Mouse (Mus musculus) testis, adult 2 months (tissue): ENCODE data around the gene Prdx2. TPM values are rescaled to one million over a fixed set of nuclear protein-coding genes. Genes with fewer than 3 reads are reported as not detected.
A peak's percentile ranks its signal among the peaks of the same experiment; 100 is the strongest.

ENCODE experiments used
- H3K27ac ChIP-seq: fragments of 200-500 bp; 2 replicates; pipeline ENCODE4 v1.5.1; 2012; ENCODE audit warnings: low read depth, low read length; ENCODE audit not compliant: control insufficient read depth, insufficient read depth
- H3K27me3 ChIP-seq: fragments of 200-500 bp; 2 replicates; pipeline ENCODE4 v1.6.1; 2012; ENCODE audit warnings: mild to moderate bottlenecking, low read length, moderate library complexity; ENCODE audit not compliant: control insufficient read depth, insufficient read depth
- H3K36me3 ChIP-seq: fragments of 200-500 bp; 2 replicates; pipeline ENCODE4 v1.6.1; 2012; ENCODE audit warnings: mild to moderate bottlenecking, low read length; ENCODE audit not compliant: control insufficient read depth, insufficient read depth
- H3K4me1 ChIP-seq: fragments of 200-500 bp; 2 replicates; pipeline ENCODE4 v1.6.1; 2012; ENCODE audit warnings: low read length; ENCODE audit not compliant: control insufficient read depth, insufficient read depth
- H3K4me3 ChIP-seq: fragments of 200-500 bp; 2 replicates; pipeline ENCODE4 v1.5.1; 2012; ENCODE audit warnings: low read depth, mild to moderate bottlenecking, low read length, moderate library complexity, mixed read lengths; ENCODE audit not compliant: control insufficient read depth
- CTCF ChIP-seq: fragments of 200-500 bp; IDR thresholded peaks from 2 replicates; pipeline ENCODE4 v1.5.1; 2012; ENCODE audit warnings: low read depth, mild to moderate bottlenecking, inconsistent platforms, low read length, moderate library complexity; ENCODE audit not compliant: control insufficient read depth, insufficient read depth, insufficient replicate concordance
- POLR2A ChIP-seq: fragments of 200-500 bp; IDR thresholded peaks from 2 replicates; pipeline ENCODE4 v1.6.1; 2012; ENCODE audit warnings: low read depth, mild to moderate bottlenecking, inconsistent platforms, low read length, moderate library complexity; ENCODE audit not compliant: control insufficient read depth
- polyA plus RNA-seq: library from polyadenylated mRNA; depleted of rRNA; stranded (reverse); fragments of >200 nt; gene quantifications from 2 replicates; pipeline ENCODE4 v1.2.3, GENCODE M21; 2012

The Prdx2 gene
- polyA plus RNA-seq, 1 experiment, result 68.5 TPM

GRCm38 (mm10) chr8:84934860-84935259 is 34.5 kb upstream of the Prdx2 start:
- Histone ChIP-seq H3K27me3 (no peaks in the 10 kb centered on the region), H3K36me3 (no peaks in the 10 kb centered on the region), H3K27ac (no peak overlapping the region), H3K4me1 (peaks cover 18% of the 10 kb centered on the region), H3K4me3 (no peak overlapping the region)
- no peak for TF ChIP-seq CTCF
- no peak for TF ChIP-seq POLR2A

- Histone ChIP-seq H3K27ac (no peak overlapping the region), H3K27me3 (no peaks in the 10 kb centered on the region), H3K36me3 (no peaks in the 10 kb centered on the region), H3K4me3 (no peak overlapping the region), H3K4me1 (peaks cover 18% of the 10 kb centered on the region)
- no peak for TF ChIP-seq POLR2A
These were observed 33.9 kb upstream of the Prdx2 start for GRCm38 (mm10) chr8:84935489-84935888.

GRCm38 (mm10) chr8:84936041-84936961 is 33.1 kb upstream of the Prdx2 start:
- TF ChIP-seq CTCF (no peak), POLR2A (no peak)
- Histone ChIP-seq H3K27ac (no peak overlapping the region), H3K27me3 (no peaks in the 10 kb centered on the region), H3K4me1 (peaks cover 18% of the 10 kb centered on the region), H3K4me3 (no peak overlapping the region), H3K36me3 (no peaks in the 10 kb centered on the region)

GRCm38 (mm10) chr8:84936962-84937546 is 32.3 kb upstream of the Prdx2 start, which contains the start of gene Mast1:
TSS of gene Mast1 (minus strand) at chr8:84937359.
- Histone ChIP-seq H3K27me3 (no peaks in the 10 kb centered on the region), H3K4me3 (peak within 1 kb of the TSS; percentile 67), H3K36me3 (no peaks in the 10 kb centered on the region), H3K4me1 (peaks cover 18% of the 10 kb centered on the region), H3K27ac (no peak within 1 kb of the TSS)
- TF ChIP-seq CTCF, result peak; percentile 67
- TF ChIP-seq POLR2A, result no peak

GRCm38 (mm10) chr8:84937620-84938485 is 31.5 kb upstream of the Prdx2 start:
- H3K36me3 ChIP-seq, result no peaks in the 10 kb centered on the region
- H3K4me3 ChIP-seq, result no peak overlapping the region
- TF ChIP-seq POLR2A (no peak), CTCF (no peak)
- no peaks in the 10 kb centered on the region for H3K27me3 ChIP-seq
- H3K27ac ChIP-seq, result no peak overlapping the region
- peaks cover 18% of the 10 kb centered on the region for H3K4me1 ChIP-seq

GRCm38 (mm10) chr8:84943699-84944098 is 25.7 kb upstream of the Prdx2 start:
- H3K4me1 ChIP-seq, result peaks cover 24% of the 10 kb centered on the region
- TF ChIP-seq CTCF (no peak), POLR2A (no peak)
- H3K4me3 ChIP-seq, result peak overlapping the region; percentile 29; the same call in 1 of the 2 replicates
- H3K27ac ChIP-seq, result peak overlapping the region; percentile 95
- H3K36me3 ChIP-seq, result no peaks in the 10 kb centered on the region
- H3K27me3 ChIP-seq, result peaks cover 2% of the 10 kb centered on the region; the same call in 1 of the 2 replicates

- Histone ChIP-seq H3K27ac (peak overlapping the region; percentile 95), H3K36me3 (no peaks in the 10 kb centered on the region), H3K27me3 (peaks cover 2% of the 10 kb centered on the region; the same call in 1 of the 2 replicates), H3K4me1 (peaks cover 24% of the 10 kb centered on the region), H3K4me3 (peak overlapping the region; percentile 76)
- no peak for TF ChIP-seq CTCF
- TF ChIP-seq POLR2A, result peak; percentile 32; the same call in 1 of the 2 replicates
These were observed 24.8 kb upstream of the Prdx2 start for GRCm38 (mm10) chr8:84944478-84945160.
